Mouse (Mus musculus) intestine, embryonic 14.5 days (tissue): ENCODE measurements around the gene Vmn1r122. TPM values are rescaled to one million over a fixed set of nuclear protein-coding genes. Genes with fewer than 3 reads are reported as not detected.
"Not testable (repeated sequence)": the region's sequence is repeated elsewhere in the genome, so short reads cannot be mapped to it uniquely, and the experiment has no call there.

ENCODE experiments used
- ATAC-seq: fragments of 200-750 bp; cut with Nextera tagmentation; replicated peaks from 2 replicates; pipeline ENCODE4 v1.8.0; 2017; ENCODE audit warnings: low read depth, moderate number of reproducible peaks, moderate TSS enrichment, moderate library complexity; ENCODE audit not compliant: low FRiP score, low TSS enrichment
- DNase-seq: peaks from one replicate; pipeline ENCODE4 v3.0.0-alpha.2; 2018; ENCODE audit warnings: low spot score
- H3K27ac ChIP-seq: fragments of 300-500 bp; sonication (generic); 2 replicates; pipeline ENCODE4 v1.5.1; 2014; ENCODE audit warnings: low read depth, mild to moderate bottlenecking, control low read depth
- H3K27me3 ChIP-seq: fragments of 300-500 bp; sonication (generic); replicated peaks from 2 replicates; pipeline ENCODE4 v1.6.1; 2014; ENCODE audit warnings: low read length, control low read depth; ENCODE audit not compliant: control insufficient read depth, insufficient read depth
- H3K36me3 ChIP-seq: fragments of 300-500 bp; sonication (generic); 2 replicates; pipeline ENCODE4 v1.6.1; 2014; ENCODE audit warnings: low read length, control low read depth; ENCODE audit not compliant: control insufficient read depth, insufficient read depth
- H3K4me1 ChIP-seq: fragments of 300-500 bp; sonication (generic); replicated peaks from 2 replicates; pipeline ENCODE4 v1.6.1; 2014; ENCODE audit warnings: low read length, control low read depth, mixed read lengths; ENCODE audit not compliant: control insufficient read depth, insufficient read depth
- H3K4me2 ChIP-seq: fragments of 300-500 bp; sonication (generic); 2 replicates; pipeline ENCODE4 v1.6.1; 2014; ENCODE audit warnings: low read length
- H3K4me3 ChIP-seq: fragments of 300-500 bp; sonication (generic); 2 replicates; pipeline ENCODE4 v1.5.1; 2014; ENCODE audit warnings: low read depth, low read length, control low read depth, mixed read lengths
- H3K9ac ChIP-seq: fragments of 300-500 bp; sonication (generic); 2 replicates; pipeline ENCODE4 v1.6.1; 2014; ENCODE audit warnings: mild to moderate bottlenecking, low read length
- H3K9me3 ChIP-seq: fragments of 300-500 bp; sonication (generic); 2 replicates; pipeline ENCODE4 v1.6.1; 2016; ENCODE audit warnings: low read length, control low read depth; ENCODE audit not compliant: control insufficient read depth
- WGBS: fragments of 180-500 bp; shearing (Covaris S2); extraction: QIAGEN DNeasy Blood & Tissue Kit; methylation state at CpG from one replicate; pipeline ENCODE4 v1.1.7; 2014; 5-methylcytosine and 5-hydroxymethylcytosine counted together
- polyA plus RNA-seq: library from polyadenylated mRNA; unstranded; fragments of >200 nt; fragmentation: Nextera tagmentation; extraction: Ambion mirVana; gene quantifications from 2 replicates; pipeline ENCODE4 v1.2.1, GENCODE M21; 2014

The Vmn1r122 gene
- not detected in 2 replicates for polyA plus RNA-seq

DNA sequence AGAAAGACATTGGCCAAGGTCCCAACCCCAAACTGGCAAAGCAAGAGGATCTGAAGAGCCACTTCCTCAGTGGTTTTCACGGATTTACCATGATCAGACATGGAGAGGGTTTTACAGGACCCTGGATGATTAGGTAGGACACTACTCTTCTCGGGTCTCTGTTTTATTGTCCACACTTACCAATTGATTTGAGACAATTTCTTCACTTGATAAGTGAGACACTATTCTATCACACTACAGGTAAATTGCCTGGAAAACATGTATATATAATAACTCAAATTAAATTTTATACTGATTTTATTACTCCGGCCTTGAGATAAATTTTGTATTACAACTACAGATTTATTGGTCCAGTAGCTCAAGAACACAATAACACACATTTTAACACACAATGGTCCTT, at the start of gene Vmn1r122:
TSS of gene Vmn1r122 (minus strand) at position 101 of the 400 bp plus-strand sequence.
- DNase-seq, H3K27ac ChIP-seq, H3K36me3 ChIP-seq, H3K27me3 ChIP-seq, H3K9me3 ChIP-seq, H3K4me1 ChIP-seq, ATAC-seq, H3K9ac ChIP-seq, H3K4me2 ChIP-seq, H3K4me3 ChIP-seq: not testable (repeated sequence)
- WGBS, result 58% methylated on average over 2 of the region's 3 CpGs

DNA sequence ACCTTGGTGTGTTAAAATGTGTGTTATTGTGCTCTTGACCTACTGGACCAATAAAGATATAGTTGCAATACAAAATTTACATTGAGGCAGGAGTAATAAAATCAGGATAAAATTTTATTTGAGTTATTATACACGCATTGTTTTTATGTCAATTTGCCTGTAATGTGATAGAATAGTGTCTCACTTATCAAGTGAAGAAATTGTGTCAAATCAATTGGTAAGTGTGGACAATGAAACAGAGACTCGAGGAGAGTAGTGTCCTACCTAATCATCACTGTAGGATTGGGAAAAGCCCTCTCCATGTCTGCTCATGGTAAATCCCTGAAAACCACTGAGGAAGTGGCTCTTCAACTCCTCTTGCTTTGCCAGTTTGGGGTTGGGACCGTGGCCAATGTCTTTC, 28.0 kb upstream of the Vmn1r122 start, which contains the start of gene Vmn1r123:
TSS of gene Vmn1r123 (plus strand) at position 301 of the 400 bp plus-strand sequence.
- not testable (repeated sequence) for H3K9me3 ChIP-seq, H3K4me1 ChIP-seq, DNase-seq, H3K4me3 ChIP-seq, H3K27ac ChIP-seq, H3K9ac ChIP-seq, H3K36me3 ChIP-seq, H3K27me3 ChIP-seq, H3K4me2 ChIP-seq, ATAC-seq
- WGBS, result 40% methylated on average over 1 of the region's 3 CpGs

DNA sequence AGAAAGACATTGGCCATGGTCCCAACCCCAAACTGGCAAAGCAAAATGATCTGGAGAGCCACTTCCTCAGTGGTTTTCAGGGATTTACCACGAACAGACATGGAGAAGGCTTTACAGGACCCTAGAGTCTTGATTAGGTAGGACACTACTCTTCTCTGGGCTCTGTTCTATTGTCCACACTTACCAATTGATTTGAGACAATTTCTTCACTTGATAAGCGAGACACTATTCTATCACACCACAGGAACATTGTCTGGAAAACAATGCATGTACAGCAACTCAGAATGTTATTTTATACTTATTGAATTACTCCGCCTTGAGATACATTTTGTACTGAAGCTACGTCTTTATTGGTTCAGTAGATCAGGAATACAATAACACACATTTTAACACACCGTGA, 35.5 kb downstream of the Vmn1r122 start, which contains the start of gene Vmn1r121:
TSS of gene Vmn1r121 (minus strand) at position 101 of the 400 bp plus-strand sequence.
- not testable (repeated sequence) for H3K27me3 ChIP-seq, H3K27ac ChIP-seq, H3K4me2 ChIP-seq, H3K9ac ChIP-seq, H3K4me3 ChIP-seq, DNase-seq, H3K9me3 ChIP-seq, H3K4me1 ChIP-seq, ATAC-seq, H3K36me3 ChIP-seq
- 77% methylated on average over 4 of the region's 5 CpGs for WGBS

Other genes starting within 250 kb of the Vmn1r122 start
- not detected in 2 replicates for gene Vmn1r118, start 221.8 kb downstream of the Vmn1r122 start, polyA plus RNA-seq
- not detected in 2 replicates for gene Vmn1r119, start 121.7 kb downstream of the Vmn1r122 start, polyA plus RNA-seq
- gene Vmn1r120, start 80.3 kb downstream of the Vmn1r122 start, polyA plus RNA-seq, result not detected in 2 replicates
- not detected in 2 replicates for gene Vmn1r121, start 35.6 kb downstream of the Vmn1r122 start, polyA plus RNA-seq
- gene Vmn1r123, start 28.1 kb upstream of the Vmn1r122 start, polyA plus RNA-seq, result not detected in 2 replicates
- gene Gm5157, start 56.3 kb upstream of the Vmn1r122 start, polyA plus RNA-seq, result not detected in 2 replicates
- not detected in 2 replicates for gene Vmn1r124, start 126.5 kb upstream of the Vmn1r122 start, polyA plus RNA-seq
- gene Vmn1r125, start 138.1 kb upstream of the Vmn1r122 start, polyA plus RNA-seq, result not detected in 2 replicates
- not detected in 2 replicates for gene Vmn1r126, start 167.3 kb upstream of the Vmn1r122 start, polyA plus RNA-seq
- not detected in 2 replicates for gene Vmn1r127, start 185.7 kb upstream of the Vmn1r122 start, polyA plus RNA-seq
- not detected in 2 replicates for gene Vmn1r128, start 215.2 kb upstream of the Vmn1r122 start, polyA plus RNA-seq
- not detected in 2 replicates for gene Vmn1r129, start 227.2 kb upstream of the Vmn1r122 start, polyA plus RNA-seq